Mouse (Mus musculus): Measurements from ENCODE around the gene Bicc1. TPM values are rescaled to one million over a fixed set of nuclear protein-coding genes. Genes with fewer than 3 reads are reported as not detected.

Gene Bicc1
- polyA plus RNA-seq, 1 experiment from 2014 or later = 7.0 TPM

DNA sequence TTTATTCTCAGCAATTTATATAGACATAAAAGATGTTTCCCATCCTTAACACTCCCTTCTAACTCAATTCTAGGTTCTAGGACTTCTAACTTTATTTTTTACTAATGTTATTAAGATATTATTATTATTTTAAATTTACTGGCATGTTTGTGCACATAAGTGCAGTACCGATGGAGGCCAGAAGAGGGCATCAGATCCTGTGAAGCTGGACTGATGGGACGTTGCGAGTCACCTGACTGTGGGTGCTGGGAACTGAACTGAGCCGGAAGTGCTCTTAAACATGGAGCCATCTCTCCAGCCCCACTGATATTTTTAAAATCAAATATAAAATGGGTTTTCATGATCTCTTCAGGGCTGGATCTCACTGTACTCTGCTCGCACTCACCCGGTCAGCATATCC lies 242.8 kb downstream of the Bicc1 start:
- no peak for ATAC-seq (replicated peaks; ENCODE audit: low FRiP score)

DNA sequence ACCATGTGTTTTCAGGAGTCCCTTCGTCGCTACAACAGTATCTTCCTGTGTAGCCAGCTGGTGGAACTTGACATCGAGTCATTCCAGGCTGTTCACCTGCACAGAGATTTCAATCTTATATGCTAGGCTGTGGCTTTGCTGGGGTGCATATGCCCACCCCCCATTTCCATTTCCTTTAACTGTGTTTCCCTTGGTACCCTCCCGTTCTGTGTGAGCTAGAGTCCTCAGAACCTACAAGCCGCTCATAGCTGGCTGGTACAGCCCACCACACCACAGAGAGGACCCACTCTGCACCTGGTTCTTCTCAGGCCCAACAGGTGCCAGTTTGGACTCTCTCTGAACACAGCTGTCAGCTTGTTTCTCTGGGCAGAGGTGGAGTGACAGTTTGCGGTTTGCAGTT lies 244.4 kb downstream of the Bicc1 start:
- Histone ChIP-seq H3K36me3 (ENCODE audit: control insufficient read depth, insufficient read depth, low read length) (no peaks in the 10 kb centered on the region), H3K4me3 (ENCODE audit: low read depth, low read length) (no peak overlapping the region), H3K27ac (ENCODE audit: low read depth, low read length) (no peak overlapping the region), H3K9me3 (ENCODE audit: control insufficient read depth, low read length) (no peaks in the 10 kb centered on the region), H3K9ac (ENCODE audit: low read length) (no peak overlapping the region), H3K4me1 (replicated peaks; ENCODE audit: control insufficient read depth, insufficient read depth, low read length) (no peaks in the 10 kb centered on the region), H3K4me2 (ENCODE audit: low read depth, low read length, severe bottlenecking) (no peak overlapping the region), H3K27me3 (ENCODE audit: control insufficient read depth, insufficient read depth, low read length) (no peaks in the 10 kb centered on the region)
- WGBS = 95% methylated on average over 6 of the region's 6 CpGs
- ATAC-seq (replicated peaks; ENCODE audit: low FRiP score) = no peak
- DNase-seq (ENCODE audit: low spot score) = no peak

More for the DNA sequence above, 242.8 kb downstream of the Bicc1 start:
- Histone ChIP-seq H3K27me3 (ENCODE audit: control insufficient read depth, insufficient read depth, low read length) (no peaks in the 10 kb centered on the region), H3K9ac (ENCODE audit: low read length) (no peak overlapping the region), H3K4me2 (ENCODE audit: low read depth, low read length, severe bottlenecking) (no peak overlapping the region), H3K4me3 (ENCODE audit: low read depth, low read length) (no peak overlapping the region), H3K36me3 (ENCODE audit: control insufficient read depth, insufficient read depth, low read length) (no peaks in the 10 kb centered on the region), H3K27ac (ENCODE audit: low read depth, low read length) (no peak overlapping the region), H3K9me3 (ENCODE audit: control insufficient read depth, low read length) (no peaks in the 10 kb centered on the region), H3K4me1 (replicated peaks; ENCODE audit: control insufficient read depth, insufficient read depth, low read length) (no peaks in the 10 kb centered on the region)
- no peak for DNase-seq (ENCODE audit: low spot score)
- WGBS = 86% methylated on average over 6 of the region's 6 CpGs

DNA sequence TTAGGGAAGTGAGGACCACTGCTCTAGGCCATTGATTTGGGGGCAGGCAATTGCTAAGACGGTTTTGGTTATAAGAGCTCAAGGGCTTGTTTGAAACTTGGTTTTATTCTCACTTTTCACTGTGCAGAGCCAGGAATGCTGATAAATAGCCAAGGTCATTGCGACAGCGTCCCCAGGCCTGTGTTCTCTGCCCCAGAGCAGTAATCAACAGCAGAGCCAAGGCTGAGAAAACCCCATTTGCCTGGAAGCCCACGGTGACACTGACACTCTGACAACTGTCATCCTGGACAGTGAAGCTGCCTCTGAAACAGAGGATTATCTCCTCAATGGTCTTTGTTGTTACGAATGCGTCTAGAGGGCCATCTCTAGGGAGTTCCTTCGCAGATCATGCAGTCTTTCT lies 255.6 kb downstream of the Bicc1 start:
- Histone ChIP-seq H3K4me1 (replicated peaks; ENCODE audit: control insufficient read depth, insufficient read depth, low read length) (no peaks in the 10 kb centered on the region), H3K9me3 (ENCODE audit: control insufficient read depth, low read length) (no peaks in the 10 kb centered on the region), H3K27ac (ENCODE audit: low read depth, low read length) (no peak overlapping the region), H3K4me3 (ENCODE audit: low read depth, low read length) (no peak overlapping the region), H3K9ac (ENCODE audit: low read length) (no peak overlapping the region), H3K36me3 (ENCODE audit: control insufficient read depth, insufficient read depth, low read length) (no peaks in the 10 kb centered on the region), H3K4me2 (ENCODE audit: low read depth, low read length, severe bottlenecking) (no peak overlapping the region), H3K27me3 (ENCODE audit: control insufficient read depth, insufficient read depth, low read length) (no peaks in the 10 kb centered on the region)
- no peak for ATAC-seq (replicated peaks; ENCODE audit: low FRiP score)
- WGBS = 73% methylated on average over 7 of the region's 7 CpGs
- no peak for DNase-seq (ENCODE audit: low spot score)

DNA sequence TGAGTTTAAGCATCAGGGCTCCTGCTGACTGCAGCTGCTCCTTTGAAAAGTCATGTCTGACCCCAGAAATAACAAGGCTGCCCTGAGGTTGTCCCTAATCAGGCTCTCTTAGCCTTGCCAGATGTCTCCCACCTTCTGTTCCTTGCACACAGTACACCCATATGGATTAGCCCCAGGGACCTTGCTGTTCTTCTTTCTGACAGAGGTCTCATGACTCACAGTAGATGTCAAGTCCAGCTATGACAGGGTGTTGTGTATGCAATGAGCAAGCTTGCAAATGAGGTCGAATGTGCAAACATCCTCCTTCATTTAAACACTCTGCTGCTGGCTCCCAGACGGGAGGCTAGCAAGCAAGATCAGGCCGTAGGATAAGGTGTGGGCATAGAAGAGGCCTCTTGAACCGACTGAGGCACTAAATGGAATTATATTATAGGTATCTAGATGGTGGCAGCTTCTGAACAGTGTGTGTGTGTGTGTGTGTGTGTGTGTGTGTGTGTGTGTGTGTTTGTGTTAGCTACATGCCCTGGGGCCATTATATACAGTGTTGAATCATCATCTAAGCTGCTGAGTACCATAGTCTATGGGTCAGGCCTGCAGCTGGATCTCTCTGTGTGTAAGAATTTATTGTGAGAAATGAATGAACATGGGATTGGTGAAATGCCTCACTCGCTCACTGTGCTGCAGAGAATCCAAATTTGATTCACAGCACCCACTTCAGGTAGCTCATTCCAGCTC lies 256.6 kb downstream of the Bicc1 start:
- no peak overlapping the region for H3K27ac ChIP-seq (ENCODE audit: low read depth, low read length)
- DNase-seq (ENCODE audit: low spot score) = no peak
- no peak overlapping the region for H3K9ac ChIP-seq (ENCODE audit: low read length)
- no peak overlapping the region for H3K4me3 ChIP-seq (ENCODE audit: low read depth, low read length)
- no peaks in the 10 kb centered on the region for H3K36me3 ChIP-seq (ENCODE audit: control insufficient read depth, insufficient read depth, low read length)
- no peaks in the 10 kb centered on the region for H3K4me1 ChIP-seq (replicated peaks; ENCODE audit: control insufficient read depth, insufficient read depth, low read length)
- ATAC-seq (replicated peaks; ENCODE audit: low FRiP score) = no peak
- no peaks in the 10 kb centered on the region for H3K9me3 ChIP-seq (ENCODE audit: control insufficient read depth, low read length)
- H3K4me2 ChIP-seq (ENCODE audit: low read depth, low read length, severe bottlenecking) = no peak overlapping the region
- WGBS = 75% methylated on average over 5 of the region's 5 CpGs
- no peaks in the 10 kb centered on the region for H3K27me3 ChIP-seq (ENCODE audit: control insufficient read depth, insufficient read depth, low read length)

DNA sequence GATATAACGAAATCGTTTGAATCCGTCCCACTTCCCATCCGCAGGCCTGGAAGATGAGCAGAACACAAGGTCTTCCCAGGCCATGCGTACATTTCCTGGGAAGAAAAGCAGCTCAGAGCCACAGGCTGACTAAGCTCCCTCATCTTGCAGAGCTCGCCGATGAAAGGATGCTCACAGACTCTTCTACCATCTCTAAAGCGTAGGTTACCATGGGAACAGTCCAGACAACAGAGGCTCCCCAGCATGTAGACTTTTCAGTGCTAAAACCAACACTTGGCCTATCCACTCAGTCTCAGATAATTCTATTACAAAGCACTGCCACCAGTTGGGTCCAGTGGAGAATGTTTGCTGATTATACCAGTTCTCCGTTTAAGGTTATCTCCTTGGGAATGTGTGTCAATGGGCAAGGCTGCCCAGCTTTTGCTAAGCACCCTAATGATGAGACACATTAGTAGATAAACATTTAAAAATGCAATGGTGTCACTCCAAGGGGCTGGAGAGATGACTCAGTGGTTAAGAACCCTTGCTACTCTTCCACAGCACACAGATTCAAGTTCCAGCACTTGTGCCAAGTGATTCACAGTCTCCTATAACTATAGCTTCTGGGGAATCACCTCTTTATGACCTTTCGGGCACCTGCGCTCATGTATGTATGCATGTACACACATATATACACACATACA lies 258.2 kb downstream of the Bicc1 start:
- Histone ChIP-seq H3K4me2 (ENCODE audit: low read depth, low read length, severe bottlenecking) (no peak overlapping the region), H3K4me3 (ENCODE audit: low read depth, low read length) (no peak overlapping the region), H3K27me3 (ENCODE audit: control insufficient read depth, insufficient read depth, low read length) (no peaks in the 10 kb centered on the region), H3K4me1 (replicated peaks; ENCODE audit: control insufficient read depth, insufficient read depth, low read length) (no peaks in the 10 kb centered on the region), H3K9ac (ENCODE audit: low read length) (no peak overlapping the region), H3K36me3 (ENCODE audit: control insufficient read depth, insufficient read depth, low read length) (no peaks in the 10 kb centered on the region), H3K9me3 (ENCODE audit: control insufficient read depth, low read length) (no peaks in the 10 kb centered on the region), H3K27ac (ENCODE audit: low read depth, low read length) (no peak overlapping the region)
- DNase-seq (ENCODE audit: low spot score) (no peak), ATAC-seq (replicated peaks; ENCODE audit: low FRiP score) (no peak)
- WGBS = 74% methylated on average over 11 of the region's 11 CpGs

DNA sequence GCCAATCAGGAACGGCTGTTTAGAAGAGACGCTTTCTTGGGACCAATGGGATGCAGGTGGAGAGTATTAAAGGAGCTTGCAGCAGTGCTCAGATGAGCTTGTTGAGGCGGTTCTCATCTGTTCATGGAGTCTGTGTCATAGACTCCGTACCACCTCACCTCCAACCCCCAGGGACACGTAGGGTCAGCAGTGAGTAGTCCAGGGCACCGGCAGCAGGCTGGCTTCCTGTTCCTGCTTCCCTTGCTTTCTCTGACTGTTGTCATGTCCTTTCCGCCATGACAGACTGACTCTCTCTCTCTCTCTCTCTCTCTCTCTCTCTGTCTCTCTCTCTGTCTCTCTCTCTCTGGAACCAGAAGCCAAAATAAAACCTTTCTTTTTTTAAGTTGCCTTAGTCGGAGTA lies 263.6 kb downstream of the Bicc1 start:
- H3K27ac ChIP-seq (ENCODE audit: low read depth, low read length) = no peak overlapping the region
- ATAC-seq (replicated peaks; ENCODE audit: low FRiP score) = no peak
- H3K4me3 ChIP-seq (ENCODE audit: low read depth, low read length) = no peak overlapping the region
- no peaks in the 10 kb centered on the region for H3K36me3 ChIP-seq (ENCODE audit: control insufficient read depth, insufficient read depth, low read length)
- 86% methylated on average over 8 of the region's 8 CpGs for WGBS
- no peak for DNase-seq (ENCODE audit: low spot score)
- H3K4me1 ChIP-seq (replicated peaks; ENCODE audit: control insufficient read depth, insufficient read depth, low read length) = no peaks in the 10 kb centered on the region
- no peaks in the 10 kb centered on the region for H3K9me3 ChIP-seq (ENCODE audit: control insufficient read depth, low read length)
- H3K27me3 ChIP-seq (ENCODE audit: control insufficient read depth, insufficient read depth, low read length) = no peaks in the 10 kb centered on the region
- no peak overlapping the region for H3K4me2 ChIP-seq (ENCODE audit: low read depth, low read length, severe bottlenecking)
- H3K9ac ChIP-seq (ENCODE audit: low read length) = no peak overlapping the region

DNA sequence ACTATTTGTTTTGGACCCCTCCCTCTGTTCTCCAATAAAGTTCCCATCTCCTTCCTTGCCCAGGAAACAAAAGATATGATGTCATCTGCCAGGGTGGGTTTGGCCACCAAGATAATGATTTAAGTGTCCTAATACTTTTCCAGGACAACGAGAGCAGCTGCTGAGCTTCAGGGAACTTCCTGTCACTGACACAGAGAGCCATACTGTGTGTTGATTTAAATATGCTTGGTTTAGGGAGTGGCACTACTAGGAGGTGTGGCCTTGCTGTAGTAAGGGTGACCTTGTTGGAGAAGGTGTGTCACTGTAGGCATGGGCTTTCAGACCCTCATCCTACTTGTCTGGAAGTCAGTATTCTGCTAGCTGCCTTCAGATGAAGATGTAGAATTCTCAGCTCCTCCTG lies 281.5 kb downstream of the Bicc1 start:
- ATAC-seq (replicated peaks; ENCODE audit: low FRiP score) = no peak
- whole genome bisulfite sequencing = 81% methylated on average over 1 of the region's 1 CpGs
- no peak overlapping the region for H3K27ac ChIP-seq (ENCODE audit: low read depth, low read length)
- H3K36me3 ChIP-seq (ENCODE audit: control insufficient read depth, insufficient read depth, low read length) = no peaks in the 10 kb centered on the region
- no peak for DNase-seq (ENCODE audit: low spot score)
- H3K4me2 ChIP-seq (ENCODE audit: low read depth, low read length, severe bottlenecking) = no peak overlapping the region
- no peak overlapping the region for H3K9ac ChIP-seq (ENCODE audit: low read length)
- no peak overlapping the region for H3K4me3 ChIP-seq (ENCODE audit: low read depth, low read length)
- no peaks in the 10 kb centered on the region for H3K4me1 ChIP-seq (replicated peaks; ENCODE audit: control insufficient read depth, insufficient read depth, low read length)
- H3K9me3 ChIP-seq (ENCODE audit: control insufficient read depth, low read length) = no peaks in the 10 kb centered on the region
- no peaks in the 10 kb centered on the region for H3K27me3 ChIP-seq (ENCODE audit: control insufficient read depth, insufficient read depth, low read length)

DNA sequence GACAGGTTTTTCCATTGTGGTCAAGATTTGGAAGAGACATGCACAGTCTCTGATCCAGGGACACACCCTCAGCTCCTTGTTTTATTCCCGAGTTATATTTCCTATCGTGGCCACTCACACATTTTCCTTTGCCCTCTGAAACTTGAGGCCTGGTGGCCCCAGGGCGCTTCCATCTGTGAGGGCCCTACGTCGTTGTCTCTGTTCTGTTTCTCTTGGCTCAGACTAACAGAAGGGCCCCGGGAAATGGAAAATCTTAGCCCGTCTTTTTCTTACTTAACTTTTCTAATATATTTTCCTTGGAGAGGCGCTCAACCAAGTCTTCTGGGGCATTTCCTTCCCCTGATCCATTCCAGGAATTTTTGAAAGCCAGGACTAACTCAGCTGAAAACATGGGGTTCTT lies 281.9 kb downstream of the Bicc1 start:
- no peak overlapping the region for H3K4me3 ChIP-seq (ENCODE audit: low read depth, low read length)

DNA sequence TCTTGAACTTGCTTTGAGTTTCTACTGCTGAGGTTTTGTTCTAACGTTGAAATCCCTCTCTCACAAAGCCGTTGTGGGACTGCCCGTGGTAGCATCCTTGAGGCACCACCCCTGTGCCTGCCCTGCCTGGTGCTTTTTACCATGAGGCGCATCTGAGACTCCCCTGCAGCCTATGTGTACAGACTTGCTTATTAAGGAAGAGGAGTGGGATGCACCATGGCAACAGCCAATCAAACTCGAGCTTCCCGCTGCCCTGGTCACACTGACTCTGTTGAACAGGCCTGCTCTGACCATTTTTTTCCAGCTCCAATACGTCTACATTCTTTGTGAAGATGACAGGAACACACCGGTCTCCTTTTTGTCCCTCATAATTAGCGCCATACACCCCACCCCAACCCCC lies 283.0 kb downstream of the Bicc1 start:
- DNase-seq (ENCODE audit: low spot score) (no peak), ATAC-seq (replicated peaks; ENCODE audit: low FRiP score) (no peak)
- WGBS = 82% methylated on average over 9 of the region's 9 CpGs

More for the DNA sequence above, 281.9 kb downstream of the Bicc1 start:
- ATAC-seq (replicated peaks; ENCODE audit: low FRiP score) (no peak), DNase-seq (ENCODE audit: low spot score) (no peak)
- 80% methylated on average over 8 of the region's 8 CpGs for WGBS
- Histone ChIP-seq H3K27ac (ENCODE audit: low read depth, low read length) (no peak overlapping the region), H3K36me3 (ENCODE audit: control insufficient read depth, insufficient read depth, low read length) (no peaks in the 10 kb centered on the region), H3K27me3 (ENCODE audit: control insufficient read depth, insufficient read depth, low read length) (no peaks in the 10 kb centered on the region), H3K9ac (ENCODE audit: low read length) (no peak overlapping the region), H3K9me3 (ENCODE audit: control insufficient read depth, low read length) (no peaks in the 10 kb centered on the region), H3K4me1 (replicated peaks; ENCODE audit: control insufficient read depth, insufficient read depth, low read length) (no peaks in the 10 kb centered on the region), H3K4me2 (ENCODE audit: low read depth, low read length, severe bottlenecking) (no peak overlapping the region)

More for the DNA sequence above, 283.0 kb downstream of the Bicc1 start:
- Histone ChIP-seq H3K4me2 (ENCODE audit: low read depth, low read length, severe bottlenecking) (no peak overlapping the region), H3K27ac (ENCODE audit: low read depth, low read length) (no peak overlapping the region), H3K9me3 (ENCODE audit: control insufficient read depth, low read length) (no peaks in the 10 kb centered on the region), H3K36me3 (ENCODE audit: control insufficient read depth, insufficient read depth, low read length) (no peaks in the 10 kb centered on the region), H3K4me1 (replicated peaks; ENCODE audit: control insufficient read depth, insufficient read depth, low read length) (no peaks in the 10 kb centered on the region), H3K4me3 (ENCODE audit: low read depth, low read length) (no peak overlapping the region), H3K9ac (ENCODE audit: low read length) (no peak overlapping the region), H3K27me3 (ENCODE audit: control insufficient read depth, insufficient read depth, low read length) (no peaks in the 10 kb centered on the region)
